Mouse (Mus musculus): ENCODE results near the gene Gnb4.

Gene Gnb4

DNA sequence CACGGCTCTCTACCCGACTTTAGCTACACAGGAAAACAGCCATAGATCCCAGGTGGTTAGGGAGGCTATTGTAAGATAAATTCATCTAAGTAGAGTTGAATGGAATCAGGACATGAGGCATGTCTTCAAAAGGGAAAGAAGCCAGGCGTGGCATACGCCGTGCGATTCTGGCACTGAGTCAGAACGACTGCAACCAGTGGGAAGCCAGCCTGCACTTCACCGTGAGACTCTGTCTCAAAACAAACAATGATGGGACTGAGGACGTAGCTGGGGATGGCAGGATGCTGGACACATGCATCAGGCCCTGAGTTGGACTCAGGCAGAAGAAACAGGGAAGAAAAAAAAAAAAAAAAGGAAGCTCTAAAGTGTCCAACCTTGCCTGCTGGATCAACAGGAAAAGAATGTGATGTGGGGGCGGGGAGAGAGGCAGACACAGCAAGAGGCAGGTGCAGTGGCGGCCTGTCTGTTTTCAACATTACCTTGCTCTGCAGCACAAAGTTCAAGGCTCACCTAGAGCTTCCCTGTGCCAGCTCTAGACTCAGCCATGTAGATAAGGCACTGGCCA lies 4.7 kb downstream of the Gnb4 start:
- no peak for DNase-seq

DNA sequence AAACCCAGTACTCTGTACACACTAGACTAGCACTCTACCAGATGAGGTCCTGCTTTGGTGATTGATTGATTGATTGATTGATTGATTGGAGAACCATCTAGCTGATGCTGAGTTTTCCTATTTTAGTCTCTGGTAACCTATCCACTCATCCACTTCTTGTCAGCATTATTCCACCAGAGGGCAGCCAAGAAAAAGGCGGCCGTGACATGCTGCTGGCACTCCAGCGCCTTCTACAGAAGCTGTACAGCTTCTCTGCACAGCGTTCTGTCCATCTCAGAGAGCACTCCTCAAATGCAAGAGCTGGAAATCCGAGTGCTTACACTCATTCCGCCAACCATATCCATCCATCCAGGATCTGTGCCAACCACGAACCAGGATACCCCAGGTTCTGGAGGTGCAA lies 5.8 kb downstream of the Gnb4 start:
- DNase-seq = peak; percentile 19 to 23

DNA sequence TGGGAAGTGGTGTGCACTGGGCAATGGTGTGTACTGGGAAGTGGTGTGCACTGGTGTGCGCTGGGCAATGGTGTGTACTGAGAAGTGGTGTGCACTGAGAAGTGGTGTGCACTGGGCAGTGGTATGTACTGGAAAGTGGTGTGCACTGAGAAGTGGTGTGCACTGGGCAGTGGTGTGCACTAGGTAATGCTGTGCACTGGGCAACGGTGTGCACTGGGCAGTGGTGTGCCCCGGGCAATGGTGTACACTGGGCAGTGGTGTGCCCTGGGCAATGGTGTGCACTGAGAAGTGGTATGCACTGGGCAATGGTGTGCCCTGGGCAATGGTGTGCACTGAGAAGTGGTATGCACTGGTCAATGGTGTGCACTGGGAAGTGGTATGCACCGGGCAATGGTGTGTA lies 7.2 kb downstream of the Gnb4 start:
- no peak for DNase-seq

DNA sequence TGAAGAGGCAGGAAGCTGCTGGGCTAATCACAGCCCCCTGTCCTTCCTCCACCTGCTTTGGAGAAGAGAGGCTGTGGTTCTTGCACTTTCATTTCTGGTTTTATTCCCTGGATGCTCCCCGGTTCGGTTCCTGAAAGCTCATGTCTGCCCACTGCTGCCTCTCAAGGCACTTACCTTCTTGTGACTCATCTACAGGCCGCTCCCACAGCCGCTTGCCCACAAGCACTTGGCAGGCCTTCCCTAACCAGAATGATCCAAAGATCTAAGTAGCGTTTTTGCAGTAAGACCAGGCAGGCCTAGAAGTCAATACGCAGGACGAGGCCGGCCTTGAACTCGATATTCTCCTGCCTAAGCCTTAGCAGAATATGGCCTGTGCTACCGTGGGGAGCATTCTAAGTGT lies 15.3 kb downstream of the Gnb4 start:
- no peak for DNase-seq

DNA sequence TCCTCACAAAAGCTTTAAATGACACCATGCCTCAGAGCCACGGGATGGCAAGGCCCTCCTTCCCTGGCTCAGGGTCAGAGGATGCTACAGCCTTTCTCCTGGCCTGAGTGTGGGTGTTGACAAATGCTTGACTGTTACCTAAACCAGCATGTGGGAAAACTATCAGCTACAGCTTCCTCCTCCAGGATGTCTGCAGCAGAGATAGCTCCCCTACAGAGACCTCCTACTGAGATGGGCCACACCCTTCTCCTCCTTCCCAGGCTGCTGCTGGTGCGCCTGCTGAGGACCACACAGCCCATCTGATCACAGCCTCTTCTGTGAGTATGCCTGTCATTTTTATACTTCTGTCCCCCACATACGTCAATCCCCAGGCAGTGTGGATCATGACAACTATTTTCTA lies 17.1 kb downstream of the Gnb4 start:
- DNase-seq = no peak

DNA sequence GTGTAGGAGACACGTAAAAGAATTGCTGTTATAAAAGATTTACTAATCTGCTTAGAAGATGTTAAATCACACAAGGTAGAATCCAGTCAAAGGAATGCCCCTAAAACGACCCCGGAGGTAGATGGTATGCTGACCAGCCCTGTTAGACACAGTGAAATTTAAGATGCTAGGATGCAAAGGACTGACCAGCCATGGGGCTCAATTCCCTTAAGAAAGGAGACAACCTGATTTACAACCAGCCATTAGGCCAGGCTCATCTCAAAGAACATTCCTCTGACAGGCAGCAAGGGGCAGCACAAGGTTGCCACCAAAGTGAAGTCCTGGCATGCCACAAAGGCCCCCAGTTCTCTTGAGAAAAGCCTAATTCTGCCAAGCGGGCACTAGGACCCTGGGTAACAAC lies 21.3 kb downstream of the Gnb4 start:
- no peak for DNase-seq

DNA sequence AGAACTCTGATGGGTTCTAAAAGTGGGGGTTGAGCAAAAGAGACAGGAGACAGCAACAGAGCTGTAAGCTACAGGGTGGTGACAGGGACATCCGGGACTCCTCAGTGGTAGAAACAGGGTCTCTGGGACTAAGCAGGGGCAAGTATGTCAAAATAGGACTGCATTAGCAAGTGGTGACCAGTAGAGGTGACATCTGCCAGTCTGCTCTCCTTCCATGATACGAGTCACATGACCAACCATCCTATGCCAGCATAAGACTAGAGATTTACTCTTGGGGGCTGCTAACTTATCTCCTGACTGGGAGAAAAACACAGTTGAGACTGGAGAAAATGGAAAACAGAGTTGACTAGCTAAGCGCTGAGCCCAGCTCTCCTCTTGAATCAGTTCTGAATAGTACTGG lies 30.1 kb downstream of the Gnb4 start:
- DNase-seq = no peak

DNA sequence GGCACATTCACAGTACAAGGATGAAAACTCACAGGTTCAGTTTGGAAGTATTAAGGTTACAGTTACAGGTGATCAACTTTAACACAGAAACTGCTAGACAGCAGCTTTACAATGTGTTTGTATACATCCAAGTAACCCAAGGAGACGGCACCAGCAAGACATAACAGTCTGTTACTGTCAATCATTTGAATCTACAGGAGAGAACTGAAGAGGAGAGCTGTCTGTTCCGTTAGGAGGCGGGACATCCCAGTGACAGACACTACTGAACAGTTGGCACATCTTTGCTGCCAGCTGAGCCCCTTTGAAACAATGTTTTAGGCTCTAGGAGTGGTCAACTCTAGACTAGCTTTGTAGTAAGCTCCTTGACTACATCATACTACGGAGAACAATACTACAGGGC lies 32.9 kb downstream of the Gnb4 start:
- no peak for DNase-seq

DNA sequence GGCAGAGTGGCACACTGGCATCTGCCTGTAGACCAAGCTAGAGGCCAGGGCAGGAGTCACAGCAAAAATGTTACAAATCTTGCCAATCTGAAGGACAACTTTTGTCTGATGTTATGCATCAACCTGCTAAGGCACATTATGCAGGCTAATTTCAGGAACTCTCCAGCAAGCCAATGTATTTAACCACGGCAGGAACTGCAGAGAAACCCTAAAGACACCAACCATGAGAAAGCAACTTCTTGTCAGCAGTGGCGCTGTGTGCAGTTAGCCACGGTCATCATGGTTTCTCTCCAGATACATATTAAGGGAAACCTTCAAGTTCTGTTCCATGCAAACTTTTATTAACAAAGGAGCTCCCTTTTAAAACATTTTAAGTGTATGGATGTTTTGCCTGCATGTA lies 34.5 kb downstream of the Gnb4 start:
- DNase-seq = no peak

DNA sequence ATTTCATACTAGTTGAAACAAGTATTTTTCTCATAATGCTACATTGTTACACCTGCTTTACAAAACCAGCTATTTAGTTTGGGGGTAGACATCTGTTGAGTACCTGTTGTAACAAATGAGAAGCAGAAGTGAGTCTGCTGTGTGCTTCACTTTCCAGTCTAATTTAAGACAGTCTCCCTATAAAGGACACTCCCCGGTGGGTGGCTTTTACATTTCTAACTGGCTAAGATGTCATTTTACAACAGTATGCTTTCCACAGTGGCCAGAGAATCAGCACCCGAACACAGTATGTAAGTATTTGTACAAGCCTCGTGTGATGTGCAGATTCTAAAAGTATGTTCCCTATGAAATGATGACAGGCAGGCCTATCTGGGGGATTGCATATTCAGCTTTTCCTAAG lies 35.6 kb downstream of the Gnb4 start:
- DNase-seq = no peak

DNA sequence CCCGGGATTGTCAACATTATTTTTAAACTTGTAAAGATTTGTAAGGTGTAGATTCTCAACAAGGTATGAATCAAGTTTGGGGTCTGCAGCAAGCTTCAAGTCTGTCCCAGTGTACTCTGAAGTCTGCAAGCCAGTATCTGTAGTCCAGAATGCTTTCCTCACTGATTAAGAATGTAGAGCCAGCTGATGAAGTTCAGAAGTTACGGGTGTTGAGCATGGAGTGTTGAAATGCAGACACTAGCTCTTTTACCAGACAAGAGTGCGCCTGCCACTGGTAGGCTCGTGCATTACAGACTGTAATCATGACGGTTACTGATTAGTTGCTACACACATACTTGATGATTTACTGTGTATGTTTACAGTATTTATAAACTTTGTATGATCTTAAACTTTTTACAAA lies 37.6 kb downstream of the Gnb4 start:
- no peak for DNase-seq

DNA sequence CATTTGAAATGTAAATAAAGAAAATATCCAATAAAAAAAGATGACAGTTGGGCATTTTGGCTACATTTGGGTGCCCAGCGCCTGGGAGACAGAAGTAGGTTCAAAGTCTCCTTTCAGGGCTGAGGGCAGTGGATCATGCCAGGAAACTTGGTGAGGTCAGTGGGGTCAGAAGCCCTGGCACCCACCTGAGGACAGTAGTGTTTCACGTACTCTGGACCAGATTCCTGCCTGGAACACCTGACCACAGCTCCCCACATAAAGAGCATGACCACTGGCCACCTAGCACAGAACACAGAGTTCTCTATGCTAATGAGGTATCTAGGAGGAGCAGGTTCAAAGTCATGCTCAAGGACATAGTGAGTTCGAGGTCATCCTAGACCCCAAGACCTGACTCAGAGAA lies 41.2 kb downstream of the Gnb4 start:
- no peak for DNase-seq

DNA sequence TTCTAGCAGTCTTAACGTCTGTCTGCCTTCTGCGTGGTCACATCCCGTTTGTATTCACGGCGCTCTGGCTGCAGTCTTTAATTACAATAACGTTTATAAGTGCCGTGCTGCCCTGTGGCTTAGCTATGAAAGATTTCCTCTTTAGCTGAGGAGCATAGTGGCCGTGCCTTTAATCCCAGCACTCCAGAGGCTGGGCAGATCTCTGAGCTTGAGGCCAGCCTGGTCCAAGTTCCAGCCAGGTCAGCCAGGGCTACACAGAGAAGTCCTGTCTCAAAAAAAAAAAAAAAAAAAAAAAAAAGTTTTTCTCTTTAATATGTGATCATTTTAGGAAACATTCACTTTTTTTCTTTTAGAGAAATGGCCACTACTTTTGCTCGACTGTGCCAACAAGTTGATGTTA lies 42.5 kb downstream of the Gnb4 start:
- no peak for DNase-seq

DNA sequence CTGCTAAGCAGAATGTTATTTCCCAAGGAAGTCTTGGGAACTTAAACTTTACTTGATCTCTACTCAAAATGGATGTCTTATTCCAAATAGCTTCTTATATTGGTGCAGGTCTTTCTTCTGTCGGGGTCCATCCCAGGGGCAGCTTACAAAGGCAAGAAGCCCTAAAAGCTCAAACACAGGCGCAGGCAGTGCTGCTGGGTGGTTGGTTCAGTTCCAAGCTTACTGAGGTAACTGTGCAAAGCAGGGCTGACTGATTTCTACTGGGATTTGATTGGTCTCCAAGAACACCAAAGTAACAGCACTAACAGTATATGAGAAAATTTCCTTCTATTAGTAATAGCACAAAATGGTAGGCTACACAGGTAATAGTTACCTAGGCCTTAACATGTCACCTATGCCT lies 43.3 kb downstream of the Gnb4 start:
- no peak for DNase-seq

DNA sequence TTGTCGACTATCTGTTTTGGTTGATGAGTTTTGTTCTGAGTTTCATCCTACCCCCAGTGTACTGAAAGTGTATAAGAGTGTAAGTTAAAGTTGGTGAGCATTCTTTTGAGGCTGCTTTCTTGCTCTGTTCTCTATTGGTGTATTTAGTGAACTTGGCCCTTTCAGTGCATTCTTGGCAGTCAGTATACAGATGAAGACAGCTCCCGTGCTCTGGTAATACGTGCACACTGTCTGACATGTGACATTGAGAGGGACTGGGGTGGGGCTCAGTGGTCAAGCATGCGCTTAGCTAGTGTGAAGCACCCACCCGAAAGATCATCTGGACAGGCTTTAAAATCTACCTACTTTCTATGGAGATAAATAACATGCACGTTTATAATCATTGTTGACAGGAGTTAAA lies 53.0 kb downstream of the Gnb4 start:
- no peak for DNase-seq

DNA sequence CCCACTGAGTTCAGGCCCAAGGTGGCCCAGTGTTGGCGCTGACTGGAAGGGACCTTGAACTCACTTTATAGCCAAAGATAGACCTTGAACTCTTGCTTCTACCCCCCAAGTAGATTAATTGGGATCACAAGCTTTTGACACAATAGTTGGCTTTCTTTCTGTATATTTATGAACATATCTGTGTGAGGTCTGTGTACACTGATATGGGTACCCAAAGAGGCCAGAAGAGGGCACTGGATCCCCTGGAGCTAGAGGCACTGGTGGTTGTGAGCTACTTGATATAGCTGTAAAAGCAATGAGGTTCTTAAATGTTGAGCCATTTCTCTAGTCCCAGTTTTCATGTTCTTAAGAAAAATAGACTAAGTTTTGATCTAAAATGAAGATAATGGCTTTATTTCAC lies 63.3 kb downstream of the Gnb4 start:
- no peak for DNase-seq

DNA sequence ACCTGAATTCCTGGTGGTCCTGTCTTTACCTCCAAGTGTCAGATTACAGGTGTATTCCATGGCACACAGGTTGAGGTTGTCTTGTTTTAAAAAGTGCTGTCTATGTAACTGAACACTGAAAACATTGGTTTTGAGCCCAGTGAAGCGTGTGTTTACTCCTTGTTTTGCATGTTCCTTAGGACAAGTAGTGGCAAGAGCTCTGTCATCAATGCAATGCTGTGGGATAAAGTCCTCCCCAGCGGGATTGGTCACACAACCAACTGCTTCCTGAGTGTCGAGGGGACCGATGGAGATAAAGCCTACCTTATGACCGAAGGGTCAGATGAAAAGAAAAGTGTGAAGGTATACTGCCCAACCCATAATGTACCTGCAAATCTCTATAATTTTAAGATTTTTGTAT lies 78.3 kb downstream of the Gnb4 start:
- no peak for DNase-seq

DNA sequence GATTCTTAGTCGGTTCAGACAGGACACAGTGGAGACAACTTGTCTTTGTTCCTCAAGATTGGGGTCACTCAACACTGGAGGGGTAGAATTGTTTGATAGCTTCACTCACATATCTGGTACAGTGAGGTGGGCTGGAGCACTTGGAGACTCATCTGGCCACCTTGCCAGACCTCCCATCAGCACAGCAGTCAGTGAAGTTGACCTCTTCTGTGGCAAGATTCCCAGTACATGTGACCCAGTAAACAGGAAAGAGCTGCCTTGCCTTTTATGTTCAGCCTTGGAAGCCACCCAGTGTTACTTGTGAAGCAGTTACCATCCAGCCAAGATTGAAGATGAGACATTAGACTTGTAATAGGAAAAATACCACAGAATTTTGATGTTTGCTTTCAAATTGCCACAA lies 78.8 kb downstream of the Gnb4 start:
- DNase-seq = peak; percentile 8 to 41

DNA sequence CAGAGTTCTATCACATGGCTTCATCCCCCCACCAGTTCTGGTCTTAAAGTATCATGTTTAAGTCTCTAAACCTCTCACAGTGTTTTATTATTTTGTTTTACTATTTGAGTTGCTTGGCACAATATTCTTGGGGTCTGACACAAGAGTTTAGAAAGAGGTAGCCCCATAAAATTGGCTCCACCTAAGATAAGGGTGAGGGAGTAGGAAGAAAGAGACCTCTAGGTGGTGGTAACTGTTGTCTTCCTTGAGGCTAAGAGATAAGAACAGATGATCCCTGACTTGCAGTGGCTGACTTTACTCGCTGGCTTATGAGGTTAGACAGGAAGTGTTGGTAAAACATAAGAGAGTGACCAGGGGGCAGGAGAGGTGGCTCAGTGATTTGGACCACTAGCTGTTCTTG lies 80.7 kb downstream of the Gnb4 start:
- DNase-seq = no peak

Data from cerebellum, postnatal 36 days (tissue).